Mouse (Mus musculus) brain, embryonic 14.5 days (tissue): Measurements from ENCODE around the gene Sept11. TPM values are rescaled to one million over a fixed set of nuclear protein-coding genes. Genes with fewer than 3 reads are reported as not detected.

Source experiments
- DNase-seq: peaks from one replicate; pipeline ENCODE4 v3.0.0-alpha.2; 2011; ENCODE audit warnings: low read depth
- CTCF ChIP-seq: fragments of 200-500 bp; IDR thresholded peaks from 2 replicates; pipeline ENCODE4 v1.5.1; 2012; ENCODE audit warnings: inconsistent platforms, mild to moderate bottlenecking, moderate library complexity, borderline replicate concordance; ENCODE audit not compliant: insufficient read depth, insufficient read length; ENCODE audit errors: extremely low read depth
- POLR2A ChIP-seq: fragments of 200-500 bp; IDR thresholded peaks from 2 replicates; pipeline ENCODE4 v1.6.1; 2012; ENCODE audit warnings: mild to moderate bottlenecking, inconsistent platforms, borderline replicate concordance; ENCODE audit not compliant: poor library complexity, insufficient read depth, insufficient read length, severe bottlenecking; ENCODE audit errors: extremely low read depth
- polyA plus RNA-seq: library from polyadenylated mRNA; depleted of rRNA; stranded (reverse); fragments of >200 nt; gene quantifications from 2 replicates; pipeline ENCODE4 v1.2.3, GENCODE M21; 2012

Sept11 gene
- polyA plus RNA-seq, 1 experiment, result 133 TPM

GRCm38 (mm10) chr5:93117648-93118047, 24.4 kb downstream of the Sept11 start:
- no peak for TF ChIP-seq POLR2A
- no peak for TF ChIP-seq CTCF
- DNase-seq, result no peak

- DNase-seq, result no peak
- TF ChIP-seq CTCF (no peak), POLR2A (no peak)
These were observed 28.4 kb downstream of the Sept11 start for GRCm38 (mm10) chr5:93121660-93122059.

- no peak for TF ChIP-seq POLR2A
- no peak for TF ChIP-seq CTCF
- DNase-seq, result peak; percentile 53
These were observed 31.0 kb downstream of the Sept11 start for GRCm38 (mm10) chr5:93124031-93124826.

GRCm38 (mm10) chr5:93125325-93125724, 32.1 kb downstream of the Sept11 start:
- no peak for DNase-seq
- no peak for TF ChIP-seq POLR2A
- TF ChIP-seq CTCF, result no peak

GRCm38 (mm10) chr5:93126222-93126929, 33.1 kb downstream of the Sept11 start:
- peak; percentile 91 for DNase-seq
- TF ChIP-seq CTCF (no peak), POLR2A (no peak)

- no peak for TF ChIP-seq CTCF
- no peak for TF ChIP-seq POLR2A
- DNase-seq, result peak; percentile 89
These were observed 33.8 kb downstream of the Sept11 start for GRCm38 (mm10) chr5:93126930-93127562.

- DNase-seq, result peak; percentile 73
- no peak for TF ChIP-seq POLR2A
- no peak for TF ChIP-seq CTCF
These were observed 34.5 kb downstream of the Sept11 start for GRCm38 (mm10) chr5:93127722-93128121.

GRCm38 (mm10) chr5:93128765-93129164, 35.5 kb downstream of the Sept11 start:
- TF ChIP-seq POLR2A (no peak), CTCF (no peak)
- no peak for DNase-seq

GRCm38 (mm10) chr5:93129953-93130352, 36.7 kb downstream of the Sept11 start:
- peak; percentile 42 for DNase-seq
- TF ChIP-seq CTCF, result no peak
- TF ChIP-seq POLR2A, result no peak

- no peak for DNase-seq
These were observed 38.2 kb downstream of the Sept11 start for GRCm38 (mm10) chr5:93131401-93131800.

GRCm38 (mm10) chr5:93133445-93134244, 40.4 kb downstream of the Sept11 start:
- peak; percentile 82 for DNase-seq

More at GRCm38 (mm10) chr5:93131401-93131800, 38.2 kb downstream of the Sept11 start:
- TF ChIP-seq CTCF (no peak), POLR2A (no peak)

More at GRCm38 (mm10) chr5:93133445-93134244, 40.4 kb downstream of the Sept11 start:
- TF ChIP-seq CTCF, result no peak
- no peak for TF ChIP-seq POLR2A
